Mouse (Mus musculus): ENCODE measurements around the gene Psmb11. TPM values are rescaled to one million over a fixed set of nuclear protein-coding genes. Genes with fewer than 3 reads are reported as not detected.
A peak's percentile ranks its signal among the peaks of the same experiment; 100 is the strongest.

Psmb11 gene
- polyA plus RNA-seq, 1 experiment from 2014 or later = not detected

DNA sequence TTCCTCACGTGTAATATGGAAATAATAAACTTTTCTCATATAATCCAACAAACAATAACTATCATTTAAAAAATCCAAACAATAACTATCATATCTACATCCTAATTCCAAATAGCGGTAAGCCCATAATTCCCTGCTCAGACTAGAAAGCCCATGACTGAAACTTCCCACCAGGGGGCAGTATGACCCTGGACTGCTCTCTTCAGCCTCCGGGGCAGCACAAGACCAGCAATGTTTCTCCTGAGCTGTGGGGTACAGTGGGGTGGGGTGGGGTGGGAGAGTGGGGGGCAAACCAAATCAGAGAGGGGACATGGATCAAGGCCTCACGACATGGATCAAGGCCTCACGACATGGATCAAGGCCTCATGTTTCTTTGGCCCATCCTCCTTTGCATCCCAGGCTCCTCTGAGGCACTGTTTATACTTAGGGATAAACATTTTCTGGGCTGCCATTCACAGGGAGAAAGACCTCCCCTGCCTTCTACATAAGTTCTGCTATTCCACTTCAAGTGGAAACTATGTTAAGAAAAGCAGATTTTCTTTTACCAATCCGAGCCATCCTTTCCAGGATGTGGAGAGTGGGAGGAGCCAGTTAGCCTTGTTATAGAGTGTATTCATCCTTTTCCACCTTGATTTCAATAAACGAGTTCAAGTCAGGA, 37.4 kb upstream of the Psmb11 start:
- Histone ChIP-seq H3K9me3 (no peaks in the 10 kb centered on the region), H3K27ac (peak overlapping the region; percentile 48; the same call in 1 of the 2 replicates), H3K4me1 (replicated peaks) (0 out of 2 replicates have a peak, but pooled peaks cover 3% of the 10 kb centered on the region), H3K4me2 (replicated peaks) (no peak overlapping the region), H3K27me3 (replicated peaks) (no peaks in the 10 kb centered on the region), H3K4me3 (replicated peaks) (no peak overlapping the region), H3K9ac (no peak overlapping the region), H3K36me3 (no peaks in the 10 kb centered on the region)
- peak; percentile 68 for ATAC-seq
- WGBS = 33% methylated on average over 7 of the region's 7 CpGs

DNA sequence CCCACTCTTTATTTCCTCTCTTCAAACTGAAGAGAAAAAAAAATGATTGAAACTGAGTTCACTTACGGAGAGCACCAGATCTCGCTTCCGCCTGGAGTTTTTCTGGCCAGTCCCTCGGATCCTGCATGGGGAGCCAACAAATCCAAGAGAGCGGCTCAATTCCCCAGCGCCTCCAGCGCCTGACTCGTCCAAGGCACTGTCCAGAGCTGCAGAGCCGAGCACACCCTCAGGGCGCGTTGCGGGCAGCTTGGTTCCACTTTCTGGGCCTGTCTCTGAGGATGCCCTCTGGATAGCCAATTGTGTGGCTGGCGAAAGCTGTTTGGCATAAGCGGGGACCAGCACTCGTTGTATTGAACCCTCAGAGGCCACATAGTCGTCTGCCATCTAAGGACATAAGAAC, 30.2 kb upstream of the Psmb11 start:
- no peaks in the 10 kb centered on the region for H3K9me3 ChIP-seq
- WGBS = 92% methylated on average over 16 of the region's 16 CpGs
- no peak overlapping the region for H3K9ac ChIP-seq
- 0 out of 2 replicates have a peak, but pooled peaks cover 9% of the 10 kb centered on the region for H3K36me3 ChIP-seq
- H3K27me3 ChIP-seq (replicated peaks) = no peaks in the 10 kb centered on the region
- H3K4me3 ChIP-seq (replicated peaks) = no peak overlapping the region
- ATAC-seq = no peak
- no peak overlapping the region for H3K4me2 ChIP-seq (replicated peaks)
- no peak overlapping the region for H3K27ac ChIP-seq
- H3K4me1 ChIP-seq (replicated peaks) = peaks cover 8% of the 10 kb centered on the region; the same call in 1 of the 2 replicates

DNA sequence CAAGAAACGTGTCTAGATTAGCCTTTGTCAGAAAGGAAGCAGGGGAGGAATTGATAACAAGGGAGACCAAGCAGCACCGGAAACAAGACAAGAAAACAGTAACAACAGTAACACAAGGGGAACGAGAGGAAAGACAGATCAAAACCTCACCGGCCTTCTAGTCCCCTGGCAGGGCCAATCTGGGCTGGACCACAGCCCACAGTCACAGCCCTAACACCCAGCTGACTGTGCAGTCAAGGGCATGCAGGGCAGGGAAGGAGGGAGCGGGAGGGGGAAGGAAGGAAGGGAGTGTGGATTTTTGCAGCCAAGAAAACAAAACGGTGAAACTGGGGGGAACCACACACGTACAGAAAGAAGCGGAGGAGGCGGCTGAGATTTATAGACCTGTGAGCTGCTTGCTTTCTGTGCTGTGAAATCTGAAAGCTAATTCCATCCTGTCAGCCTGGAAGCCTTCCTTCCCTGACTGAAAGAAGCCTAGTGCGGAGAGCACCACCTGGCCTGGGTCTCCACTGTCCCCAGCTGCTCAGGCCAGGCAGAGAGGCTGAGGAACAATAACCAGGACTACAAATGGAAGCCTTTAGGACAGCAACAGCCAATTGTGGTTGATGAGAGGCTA, 28.8 kb upstream of the Psmb11 start:
- no peak overlapping the region for H3K9ac ChIP-seq
- H3K4me3 ChIP-seq (replicated peaks) = no peak overlapping the region
- ATAC-seq = peak; percentile 51; the same call in 1 of the 2 replicates
- 44% methylated on average over 10 of the region's 10 CpGs for WGBS
- H3K4me1 ChIP-seq (replicated peaks) = peaks cover 8% of the 10 kb centered on the region; the same call in 1 of the 2 replicates
- no peaks in the 10 kb centered on the region for H3K9me3 ChIP-seq
- no peaks in the 10 kb centered on the region for H3K27me3 ChIP-seq (replicated peaks)
- 0 out of 2 replicates have a peak, but pooled peaks cover 9% of the 10 kb centered on the region for H3K36me3 ChIP-seq
- peak overlapping the region; percentile 51; the same call in 1 of the 2 replicates for H3K27ac ChIP-seq
- no peak overlapping the region for H3K4me2 ChIP-seq (replicated peaks)

DNA sequence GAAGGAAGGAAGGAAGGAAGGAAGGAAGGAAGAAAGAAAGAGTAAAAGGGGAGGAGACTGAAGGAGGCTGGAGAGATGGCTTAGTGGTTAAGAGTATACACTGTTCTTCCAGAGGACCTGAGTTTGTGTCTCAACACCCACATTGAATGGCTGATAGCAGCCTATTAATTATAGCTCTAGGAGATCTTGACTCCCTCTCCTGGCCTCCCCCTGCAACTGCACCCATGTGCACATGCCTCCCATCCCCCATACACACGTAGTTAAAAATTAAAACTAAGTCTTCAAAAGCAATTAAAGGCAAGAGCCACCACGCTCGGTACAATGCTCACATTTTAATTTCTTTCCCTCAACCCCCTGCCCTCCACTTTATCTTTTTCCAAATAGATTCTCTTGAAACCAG, 27.2 kb upstream of the Psmb11 start:
- Histone ChIP-seq H3K4me2 (replicated peaks) (no peak overlapping the region), H3K4me3 (replicated peaks) (no peak overlapping the region), H3K4me1 (replicated peaks) (peaks cover 8% of the 10 kb centered on the region; the same call in 1 of the 2 replicates), H3K27me3 (replicated peaks) (no peaks in the 10 kb centered on the region), H3K9ac (no peak overlapping the region), H3K27ac (no peak overlapping the region), H3K36me3 (0 out of 2 replicates have a peak, but pooled peaks cover 9% of the 10 kb centered on the region), H3K9me3 (no peaks in the 10 kb centered on the region)
- 87% methylated on average over 3 of the region's 3 CpGs for WGBS
- no peak for ATAC-seq

DNA sequence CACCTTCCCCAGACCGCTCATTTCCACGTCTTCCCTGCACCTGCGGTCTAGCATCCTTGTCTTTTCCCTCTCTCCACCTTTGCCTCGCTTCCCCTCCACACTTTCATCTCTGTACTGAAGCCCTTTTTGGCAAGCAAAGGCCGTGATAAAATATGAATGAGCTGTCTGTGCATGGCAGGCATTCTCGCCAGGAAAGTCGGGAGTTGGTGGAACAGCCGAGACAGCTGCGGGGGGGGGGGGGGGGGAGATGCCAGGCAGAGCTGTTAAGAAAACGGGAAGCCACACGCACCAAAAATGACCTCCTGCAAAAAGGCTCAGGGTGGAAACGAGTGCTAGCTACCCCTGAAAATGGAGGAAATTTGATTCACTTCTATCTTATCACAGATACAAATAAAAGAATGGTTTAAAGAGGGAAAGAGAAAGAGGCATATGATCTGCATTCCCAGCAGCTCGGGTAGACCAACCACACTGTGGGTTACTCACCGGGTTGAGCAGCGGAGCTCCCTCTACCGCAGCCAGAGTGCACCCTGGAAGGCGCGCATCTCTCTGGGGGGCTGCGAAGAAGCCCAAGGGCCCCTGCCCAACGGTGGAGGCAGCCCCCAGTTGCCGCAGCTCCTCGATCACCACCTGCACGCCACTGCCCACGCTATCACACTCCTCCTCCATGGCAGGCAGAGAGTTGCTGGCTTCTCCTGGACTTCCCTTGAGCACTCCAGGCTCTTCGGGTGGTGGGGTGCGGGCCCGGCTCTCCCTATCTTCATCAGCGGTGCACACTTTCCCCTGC, 26.4 kb upstream of the Psmb11 start:
- no peak overlapping the region for H3K4me3 ChIP-seq (replicated peaks)
- no peak overlapping the region for H3K9ac ChIP-seq
- 0 out of 2 replicates have a peak, but pooled peaks cover 9% of the 10 kb centered on the region for H3K36me3 ChIP-seq
- H3K4me2 ChIP-seq (replicated peaks) = no peak overlapping the region
- no peaks in the 10 kb centered on the region for H3K9me3 ChIP-seq
- 71% methylated on average over 28 of the region's 28 CpGs for WGBS
- peaks cover 8% of the 10 kb centered on the region; the same call in 1 of the 2 replicates for H3K4me1 ChIP-seq (replicated peaks)
- H3K27me3 ChIP-seq (replicated peaks) = no peaks in the 10 kb centered on the region
- H3K27ac ChIP-seq = no peak overlapping the region
- no peak for ATAC-seq

DNA sequence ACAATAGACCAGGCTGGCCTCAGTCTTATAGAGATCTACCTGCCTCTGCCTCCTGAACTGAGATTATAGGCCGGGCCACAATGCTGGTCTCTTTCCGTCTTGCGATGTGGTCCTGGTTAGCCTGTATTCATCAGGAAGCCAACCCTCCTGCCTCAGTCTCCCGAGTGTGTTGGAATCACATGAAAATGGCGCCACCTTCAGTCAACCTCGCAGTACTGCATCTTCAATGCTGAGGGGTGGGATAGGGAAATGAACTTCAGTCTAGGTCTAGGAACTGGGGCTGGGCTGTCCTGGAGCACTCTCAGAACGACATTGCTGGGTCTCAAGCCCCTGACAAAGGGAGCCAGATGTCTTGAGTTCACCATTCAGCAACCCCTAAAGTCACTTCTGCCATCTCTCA, 24.1 kb upstream of the Psmb11 start:
- Histone ChIP-seq H3K27me3 (replicated peaks) (no peaks in the 10 kb centered on the region), H3K27ac (no peak overlapping the region), H3K4me2 (replicated peaks) (no peak overlapping the region), H3K4me1 (replicated peaks) (peaks cover 8% of the 10 kb centered on the region; the same call in 1 of the 2 replicates), H3K4me3 (replicated peaks) (no peak overlapping the region), H3K9me3 (no peaks in the 10 kb centered on the region), H3K36me3 (0 out of 2 replicates have a peak, but pooled peaks cover 9% of the 10 kb centered on the region), H3K9ac (no peak overlapping the region)
- WGBS = 77% methylated on average over 7 of the region's 7 CpGs
- no peak for ATAC-seq

DNA sequence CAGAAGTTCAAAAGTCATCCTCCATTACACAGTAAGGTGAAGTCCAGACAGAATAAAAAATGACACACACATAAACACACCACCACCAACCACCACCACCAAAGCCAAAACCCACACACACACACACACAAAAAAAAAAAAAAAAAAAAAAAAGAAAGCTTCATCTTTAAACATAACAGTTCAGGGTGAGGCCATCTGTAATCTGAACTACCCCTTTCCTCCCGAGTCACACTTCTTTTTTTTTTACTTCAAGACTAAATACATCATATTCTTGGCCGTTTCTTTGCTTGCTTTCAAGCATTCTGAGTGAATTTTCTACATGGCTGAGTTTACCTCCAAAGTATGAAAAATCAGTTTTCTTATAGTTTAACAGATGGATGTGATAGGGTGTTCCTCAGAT, 19.6 kb upstream of the Psmb11 start:
- no peaks in the 10 kb centered on the region for H3K9me3 ChIP-seq
- no peaks in the 10 kb centered on the region for H3K27me3 ChIP-seq (replicated peaks)
- WGBS = 53% methylated on average over 2 of the region's 2 CpGs
- H3K4me1 ChIP-seq (replicated peaks) = peaks cover 5% of the 10 kb centered on the region; the same call in 1 of the 2 replicates
- H3K4me3 ChIP-seq (replicated peaks) = no peak overlapping the region
- ATAC-seq = no peak
- H3K9ac ChIP-seq = no peak overlapping the region
- no peaks in the 10 kb centered on the region for H3K36me3 ChIP-seq
- H3K4me2 ChIP-seq (replicated peaks) = no peak overlapping the region
- no peak overlapping the region for H3K27ac ChIP-seq

DNA sequence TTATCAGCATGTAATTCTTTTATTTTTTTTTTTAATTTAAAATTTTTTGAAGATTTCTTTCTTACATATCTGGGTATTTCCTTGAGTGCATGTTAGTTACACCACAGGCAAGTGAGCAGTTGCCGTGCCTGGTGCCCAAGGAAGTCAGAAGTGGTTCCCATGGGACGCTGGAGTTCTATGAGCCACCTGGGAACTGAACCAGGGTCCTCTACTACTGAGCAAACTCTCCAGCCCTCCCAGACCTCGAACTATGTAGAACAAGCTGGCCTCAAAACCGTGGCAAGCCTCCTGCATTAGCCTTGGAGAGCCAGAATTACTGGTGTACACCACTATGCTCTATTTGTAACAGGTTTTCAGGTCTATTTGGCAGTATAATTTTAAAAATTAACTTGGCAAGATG, 18.6 kb upstream of the Psmb11 start:
- peak overlapping the region; percentile 70 for H3K4me3 ChIP-seq (replicated peaks)
- H3K9ac ChIP-seq = no peak overlapping the region
- no peaks in the 10 kb centered on the region for H3K27me3 ChIP-seq (replicated peaks)
- peak overlapping the region; percentile 58 for H3K4me2 ChIP-seq (replicated peaks)
- peak; percentile 10 for ATAC-seq
- H3K36me3 ChIP-seq = no peaks in the 10 kb centered on the region
- no peaks in the 10 kb centered on the region for H3K9me3 ChIP-seq
- H3K4me1 ChIP-seq (replicated peaks) = peaks cover 5% of the 10 kb centered on the region; the same call in 1 of the 2 replicates
- 28% methylated on average over 4 of the region's 4 CpGs for whole genome bisulfite sequencing
- peak overlapping the region; percentile 96 for H3K27ac ChIP-seq

DNA sequence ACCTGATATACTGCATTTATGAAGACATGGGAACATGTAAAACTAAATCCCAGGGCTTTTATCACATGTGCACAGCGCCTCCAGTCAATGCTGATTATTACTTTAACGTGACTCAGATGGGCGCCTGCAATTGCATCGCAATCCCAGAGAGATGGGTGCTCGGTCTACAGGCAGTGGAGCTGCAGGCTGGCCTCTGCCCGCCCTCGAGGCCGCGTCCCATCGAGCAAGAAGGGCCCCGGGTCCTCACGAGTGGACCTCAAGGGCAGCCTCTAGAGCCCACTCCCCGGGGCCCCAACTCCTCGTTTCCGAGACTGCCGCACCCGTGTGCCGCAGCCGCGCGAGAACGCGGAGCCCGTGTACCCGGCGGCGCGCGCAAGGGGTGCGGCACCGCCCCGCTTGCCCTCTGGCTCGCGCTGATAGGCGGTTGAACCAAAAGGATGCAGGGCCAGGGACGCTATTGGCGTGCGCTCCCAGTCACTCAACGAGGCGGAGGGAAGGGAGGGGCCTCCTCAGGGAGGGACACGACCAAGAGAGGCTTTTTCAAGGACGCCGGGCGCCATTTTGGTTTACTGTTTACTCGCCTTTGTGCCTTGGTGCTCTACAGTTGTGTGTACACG, 18.1 kb upstream of the Psmb11 start:
- Histone ChIP-seq H3K4me3 (replicated peaks) (peak overlapping the region; percentile 70), H3K27me3 (replicated peaks) (no peaks in the 10 kb centered on the region), H3K9ac (peak overlapping the region; percentile 81), H3K36me3 (no peaks in the 10 kb centered on the region), H3K4me2 (replicated peaks) (peak overlapping the region; percentile 58), H3K27ac (peak overlapping the region; percentile 96), H3K4me1 (replicated peaks) (peaks cover 5% of the 10 kb centered on the region; the same call in 1 of the 2 replicates), H3K9me3 (no peaks in the 10 kb centered on the region)
- under 1% methylated on average over 46 of the region's 46 CpGs for WGBS
- ATAC-seq = peak; percentile 99

DNA sequence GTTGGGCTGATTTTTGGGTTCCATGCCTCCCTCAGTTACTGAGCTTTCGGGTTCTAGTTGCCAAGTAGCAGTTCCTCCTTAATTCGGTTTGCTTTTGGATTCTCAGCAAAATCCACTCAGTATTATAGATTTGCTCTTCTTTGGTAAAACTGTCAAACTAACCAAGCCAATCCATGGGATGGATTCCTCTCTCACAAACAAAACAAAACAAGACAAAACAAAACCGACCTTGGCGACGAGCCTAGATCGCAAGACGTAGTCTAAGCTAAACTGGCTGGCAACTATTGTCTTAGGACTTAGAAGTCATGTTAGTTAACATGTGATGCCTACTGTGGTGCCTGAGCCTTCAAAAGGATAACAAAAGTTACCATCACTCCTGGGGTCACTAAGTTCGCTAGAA, 17.5 kb upstream of the Psmb11 start:
- Histone ChIP-seq H3K9ac (no peak overlapping the region), H3K27me3 (replicated peaks) (no peaks in the 10 kb centered on the region), H3K9me3 (no peaks in the 10 kb centered on the region), H3K27ac (peak overlapping the region; percentile 96; the same call in 1 of the 2 replicates), H3K4me3 (replicated peaks) (peak overlapping the region; percentile 70), H3K4me2 (replicated peaks) (peak overlapping the region; percentile 58), H3K4me1 (replicated peaks) (peaks cover 5% of the 10 kb centered on the region; the same call in 1 of the 2 replicates), H3K36me3 (no peaks in the 10 kb centered on the region)
- WGBS = 85% methylated on average over 8 of the region's 8 CpGs
- no peak for ATAC-seq

DNA sequence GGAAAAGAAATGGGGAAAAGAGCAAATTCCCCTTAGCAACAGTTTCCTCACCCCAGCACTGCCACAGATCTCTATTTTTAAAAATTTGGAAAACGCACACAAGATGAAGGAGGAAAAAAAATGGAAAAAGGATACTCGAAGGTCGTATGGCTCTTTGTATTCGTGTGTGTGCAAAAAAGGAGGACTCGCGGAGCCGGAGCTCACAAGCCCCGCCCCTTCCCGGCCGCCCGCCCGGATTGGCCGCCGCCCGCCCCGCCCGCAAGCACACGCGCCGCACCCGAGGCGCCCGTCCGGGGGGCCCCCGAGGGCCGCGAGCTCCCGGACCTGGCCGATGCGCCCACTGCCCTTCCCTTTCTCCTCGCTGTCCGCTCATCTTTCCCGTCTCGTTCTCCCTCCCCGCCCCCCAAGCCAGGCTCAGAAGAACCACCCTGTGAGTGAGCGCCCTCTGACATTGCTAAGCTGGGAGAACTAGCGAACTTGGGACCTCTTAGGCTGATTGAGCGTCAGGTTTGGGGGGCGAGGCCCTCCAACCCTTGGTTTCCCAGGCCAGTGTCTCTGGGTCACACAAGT, 15.4 kb upstream of the Psmb11 start, which contains the start of gene 4931414P19Rik:
4931414P19Rik (minus strand) TSS at position 242 of the 570 bp plus-strand sequence.
- Histone ChIP-seq H3K27ac (peak within 1 kb of the TSS; percentile 80), H3K27me3 (replicated peaks) (no peaks in the 10 kb centered on the region), H3K36me3 (no peaks in the 10 kb centered on the region), H3K9me3 (no peaks in the 10 kb centered on the region), H3K4me3 (replicated peaks) (peak within 1 kb of the TSS; percentile 48), H3K4me2 (replicated peaks) (peak within 1 kb of the TSS; percentile 70), H3K9ac (peak within 1 kb of the TSS; percentile 42), H3K4me1 (replicated peaks) (peaks cover 5% of the 10 kb centered on the region; the same call in 1 of the 2 replicates)
- peak; percentile 71 for ATAC-seq
- WGBS = under 1% methylated on average over 37 of the region's 39 CpGs
